Mouse (Mus musculus) C2C12 (cell line): ENCODE data around the gene Akr1b3.

ENCODE experiments used
- CTCF ChIP-seq: IDR thresholded peaks from one replicate; pipeline ENCODE4 v1.5.1; 2011; ENCODE audit not compliant: control insufficient read depth, insufficient read depth, insufficient read length
- FOSL1 ChIP-seq: IDR thresholded peaks from one replicate; pipeline ENCODE4 v1.8.0; 2011; ENCODE audit warnings: mild to moderate bottlenecking, low read length; ENCODE audit not compliant: poor library complexity, insufficient read depth, severe bottlenecking
- MYOG ChIP-seq: IDR thresholded peaks from one replicate; pipeline ENCODE4 v1.6.1; 2011; ENCODE audit not compliant: control insufficient read depth, insufficient read length; ENCODE audit errors: extremely low read depth
- USF1 ChIP-seq: IDR thresholded peaks from one replicate; pipeline ENCODE4 v1.6.1; 2011; ENCODE audit warnings: low read depth, mild to moderate bottlenecking, control low read depth, moderate library complexity

DNA sequence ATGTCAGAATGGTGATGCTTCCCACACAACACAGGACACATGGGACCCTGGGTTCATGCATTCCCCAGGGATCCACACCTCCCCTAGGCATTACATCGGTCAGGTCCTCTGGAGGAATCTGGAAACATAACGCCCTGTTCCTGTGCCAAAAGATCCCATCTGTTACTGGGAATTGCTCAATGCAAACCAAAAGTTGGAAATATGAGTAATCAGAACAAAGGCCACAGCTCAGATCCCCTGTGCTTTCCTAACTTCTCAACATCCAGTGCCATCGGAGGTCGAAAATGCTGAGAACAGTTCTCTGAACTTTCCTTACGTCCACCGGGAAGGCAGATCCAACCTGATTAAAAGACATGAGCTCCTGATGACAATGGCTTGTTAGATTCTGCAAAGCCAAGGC lies 26.1 kb upstream of the Akr1b3 start:
- TF ChIP-seq CTCF (no peak), MYOG (no peak), USF1 (no peak), FOSL1 (no peak)
